Mouse (Mus musculus) lung, embryonic 14.5 days (tissue): ENCODE data around the gene Cobl. TPM values are rescaled to one million over a fixed set of nuclear protein-coding genes. Genes with fewer than 3 reads are reported as not detected.

Experiments used
- ATAC-seq: fragments of 200-750 bp; cut with Nextera tagmentation; 2 replicates; pipeline ENCODE4 v1.8.0; 2017; ENCODE audit warnings: mild to moderate bottlenecking, moderate TSS enrichment, moderate library complexity; ENCODE audit not compliant: insufficient read depth
- DNase-seq: peaks from one replicate; pipeline ENCODE4 v3.0.0-alpha.2; 2015
- H3K27ac ChIP-seq: fragments of 300-500 bp; sonication (generic); 2 replicates; pipeline ENCODE4 v1.5.1; 2014; ENCODE audit warnings: low read depth, mild to moderate bottlenecking, moderate library complexity
- H3K27me3 ChIP-seq: fragments of 300-500 bp; sonication (generic); 2 replicates; pipeline ENCODE4 v1.6.1; 2014; ENCODE audit warnings: low read length, control low read depth; ENCODE audit not compliant: insufficient read depth
- H3K36me3 ChIP-seq: fragments of 300-500 bp; sonication (generic); 2 replicates; pipeline ENCODE4 v1.6.1; 2014; ENCODE audit warnings: control low read depth; ENCODE audit not compliant: insufficient read depth
- H3K4me1 ChIP-seq: fragments of 300-500 bp; sonication (generic); 2 replicates; pipeline ENCODE4 v1.6.1; 2014; ENCODE audit warnings: antibody characterized with exemption, control low read depth; ENCODE audit not compliant: insufficient read depth
- H3K4me2 ChIP-seq: fragments of 300-500 bp; sonication (generic); 2 replicates; pipeline ENCODE4 v1.6.1; 2014; ENCODE audit warnings: mild to moderate bottlenecking
- H3K4me3 ChIP-seq: fragments of 300-500 bp; sonication (generic); 2 replicates; pipeline ENCODE4 v1.5.1; 2014; ENCODE audit warnings: low read depth, low read length
- H3K9ac ChIP-seq: fragments of 300-500 bp; sonication (generic); 2 replicates; pipeline ENCODE4 v1.6.1; 2014
- H3K9me3 ChIP-seq: fragments of 300-500 bp; sonication (generic); 2 replicates; pipeline ENCODE4 v1.6.1; 2016; ENCODE audit warnings: low read depth, low read length, control low read depth
- CTCF ChIP-seq: IDR thresholded peaks from 2 replicates; pipeline ENCODE4 v1.5.1; 2016; ENCODE audit warnings: antibody characterized with exemption, low read depth
- WGBS: fragments of 180-500 bp; shearing (Covaris S2); extraction: QIAGEN DNeasy Blood & Tissue Kit; methylation state at CpG from one replicate; pipeline ENCODE4 v1.1.7; 2014; 5-methylcytosine and 5-hydroxymethylcytosine counted together
- polyA plus RNA-seq: library from polyadenylated mRNA; unstranded; fragments of >200 nt; fragmentation: Nextera tagmentation; extraction: Ambion mirVana; gene quantifications from 2 replicates; pipeline ENCODE4 v1.2.1, GENCODE M21; 2014

Cobl gene
- polyA plus RNA-seq, 1 experiment from 2014 or later = 10.8 TPM

- ATAC-seq = no peak
- Histone ChIP-seq H3K27me3 (no peaks in the 10 kb centered on the region), H3K27ac (no peak overlapping the region)
Observed at GRCm38 (mm10) chr11:12474299-12474935, 9.7 kb upstream of the Cobl start.

GRCm38 (mm10) chr11:12473625-12474298, 9.0 kb upstream of the Cobl start:
- WGBS = 29% methylated on average over 5 of the region's 5 CpGs

More at GRCm38 (mm10) chr11:12474299-12474935, 9.7 kb upstream of the Cobl start:
- 67% methylated on average over 5 of the region's 5 CpGs for WGBS
- Histone ChIP-seq H3K9me3 (no peaks in the 10 kb centered on the region), H3K36me3 (no peaks in the 10 kb centered on the region), H3K9ac (no peak overlapping the region), H3K4me1 (0 out of 2 replicates have a peak, but pooled peaks cover 2% of the 10 kb centered on the region), H3K4me3 (no peak overlapping the region), H3K4me2 (no peak overlapping the region)
- DNase-seq = no peak
- no peak for TF ChIP-seq CTCF

GRCm38 (mm10) chr11:12469638-12470037, 4.9 kb upstream of the Cobl start:
- Histone ChIP-seq H3K27ac (no peak overlapping the region), H3K9ac (no peak overlapping the region), H3K27me3 (peaks cover 8% of the 10 kb centered on the region; the same call in 1 of the 2 replicates), H3K9me3 (no peaks in the 10 kb centered on the region), H3K4me1 (0 out of 2 replicates have a peak, but pooled peaks cover 2% of the 10 kb centered on the region), H3K4me3 (no peak overlapping the region), H3K36me3 (no peaks in the 10 kb centered on the region), H3K4me2 (no peak overlapping the region)
- no peak for TF ChIP-seq CTCF
- WGBS = 78% methylated on average over 1 of the region's 1 CpGs
- DNase-seq (no peak), ATAC-seq (no peak)

More at GRCm38 (mm10) chr11:12473625-12474298, 9.0 kb upstream of the Cobl start:
- DNase-seq (peak; percentile 11), ATAC-seq (no peak)
- no peak overlapping the region for H3K4me2 ChIP-seq
- no peak overlapping the region for H3K4me3 ChIP-seq
- H3K27me3 ChIP-seq = no peaks in the 10 kb centered on the region
- no peak overlapping the region; the same call in 1 of the 2 replicates for H3K27ac ChIP-seq
- H3K9ac ChIP-seq = no peak overlapping the region
- 0 out of 2 replicates have a peak, but pooled peaks cover 2% of the 10 kb centered on the region for H3K4me1 ChIP-seq
- no peaks in the 10 kb centered on the region for H3K36me3 ChIP-seq
- no peak for TF ChIP-seq CTCF
- no peaks in the 10 kb centered on the region for H3K9me3 ChIP-seq

- H3K4me2 ChIP-seq = no peak overlapping the region
- H3K27ac ChIP-seq = no peak overlapping the region
- ATAC-seq (no peak), DNase-seq (peak; percentile 41)
- H3K4me3 ChIP-seq = no peak overlapping the region
- no peak for TF ChIP-seq CTCF
- H3K4me1 ChIP-seq = 0 out of 2 replicates have a peak, but pooled peaks cover 2% of the 10 kb centered on the region
- WGBS = 50% methylated on average over 2 of the region's 2 CpGs
- H3K27me3 ChIP-seq = peaks cover 16% of the 10 kb centered on the region
- H3K9ac ChIP-seq = no peak overlapping the region
- H3K9me3 ChIP-seq = no peaks in the 10 kb centered on the region
- H3K36me3 ChIP-seq = no peaks in the 10 kb centered on the region
Observed at GRCm38 (mm10) chr11:12468661-12469060, 3.9 kb upstream of the Cobl start.

GRCm38 (mm10) chr11:12467836-12468235, 3.1 kb upstream of the Cobl start:
- Histone ChIP-seq H3K9me3 (no peaks in the 10 kb centered on the region), H3K27ac (no peak overlapping the region), H3K4me2 (no peak overlapping the region), H3K27me3 (peaks cover 18% of the 10 kb centered on the region), H3K4me3 (no peak overlapping the region), H3K4me1 (no peaks in the 10 kb centered on the region), H3K9ac (no peak overlapping the region), H3K36me3 (no peaks in the 10 kb centered on the region)
- WGBS = 85% methylated on average over 1 of the region's 1 CpGs
- no peak for ATAC-seq
- no peak for TF ChIP-seq CTCF
- DNase-seq = no peak

- Histone ChIP-seq H3K36me3 (no peaks in the 10 kb centered on the region), H3K27me3 (peaks cover 18% of the 10 kb centered on the region), H3K27ac (no peak overlapping the region), H3K9ac (no peak overlapping the region), H3K4me3 (no peak overlapping the region), H3K9me3 (no peaks in the 10 kb centered on the region), H3K4me2 (no peak overlapping the region), H3K4me1 (no peaks in the 10 kb centered on the region)
- WGBS = 51% methylated on average over 2 of the region's 2 CpGs
- DNase-seq = no peak
- ATAC-seq = no peak
- no peak for TF ChIP-seq CTCF
Observed at GRCm38 (mm10) chr11:12467217-12467616, 2.5 kb upstream of the Cobl start.

GRCm38 (mm10) chr11:12466606-12467005, 1.8 kb upstream of the Cobl start:
- no peak overlapping the region for H3K27ac ChIP-seq
- H3K27me3 ChIP-seq = peaks cover 18% of the 10 kb centered on the region
- no peak overlapping the region for H3K4me2 ChIP-seq
- ATAC-seq (no peak), DNase-seq (no peak)
- no peak for TF ChIP-seq CTCF
- H3K9me3 ChIP-seq = no peaks in the 10 kb centered on the region
- no peak overlapping the region for H3K4me3 ChIP-seq
- no peaks in the 10 kb centered on the region for H3K36me3 ChIP-seq
- H3K4me1 ChIP-seq = no peaks in the 10 kb centered on the region
- no peak overlapping the region for H3K9ac ChIP-seq
- whole genome bisulfite sequencing = 83% methylated on average over 1 of the region's 1 CpGs
